Mouse (Mus musculus) testis, postnatal 14 days (tissue): ENCODE data around the gene Irf5.
A peak's percentile ranks its signal among the peaks of the same experiment; 100 is the strongest.

Experiments
- DNase-seq: peaks from one replicate; pipeline ENCODE4 v3.0.0; 2021; ENCODE audit warnings: low spot score

Gene Irf5

GRCm38 (mm10) chr6:29526281-29527251, at the start of gene Irf5:
Gene Irf5, plus strand, starts transcription at chr6:29526625.
- DNase-seq = peak; percentile 35

- no peak for DNase-seq
These were observed 43.7 kb upstream of the Irf5 start for GRCm38 (mm10) chr6:29482691-29483090.

- peak; percentile 52 for DNase-seq
These were observed 41.5 kb upstream of the Irf5 start for GRCm38 (mm10) chr6:29484716-29485559.

- no peak for DNase-seq
These were observed 40.5 kb upstream of the Irf5 start for GRCm38 (mm10) chr6:29485951-29486350.

- no peak for DNase-seq
These were observed 32.3 kb upstream of the Irf5 start for GRCm38 (mm10) chr6:29494101-29494500.

GRCm38 (mm10) chr6:29496270-29496669, 30.2 kb upstream of the Irf5 start:
- no peak for DNase-seq

- no peak for DNase-seq
These were observed 28.6 kb upstream of the Irf5 start for GRCm38 (mm10) chr6:29497791-29498190.

GRCm38 (mm10) chr6:29500177-29500576, 26.2 kb upstream of the Irf5 start:
- no peak for DNase-seq

GRCm38 (mm10) chr6:29500810-29501209, 25.6 kb upstream of the Irf5 start:
- no peak for DNase-seq

GRCm38 (mm10) chr6:29501599-29501998, 24.8 kb upstream of the Irf5 start:
- no peak for DNase-seq

- no peak for DNase-seq
These were observed 20.9 kb upstream of the Irf5 start for GRCm38 (mm10) chr6:29505493-29505892.

GRCm38 (mm10) chr6:29506834-29507233, 19.6 kb upstream of the Irf5 start:
- no peak for DNase-seq

- no peak for DNase-seq
These were observed 18.7 kb upstream of the Irf5 start, which contains the start of gene Kcp for GRCm38 (mm10) chr6:29507447-29508309. Gene Kcp, minus strand, starts transcription at chr6:29507952.

GRCm38 (mm10) chr6:29509086-29509485, 17.3 kb upstream of the Irf5 start:
- no peak for DNase-seq

GRCm38 (mm10) chr6:29513284-29513683, 13.1 kb upstream of the Irf5 start:
- peak; percentile 41 for DNase-seq

- DNase-seq = peak; percentile 40
These were observed 9.3 kb upstream of the Irf5 start for GRCm38 (mm10) chr6:29517139-29517538.

- no peak for DNase-seq
These were observed 3.7 kb upstream of the Irf5 start for GRCm38 (mm10) chr6:29522626-29523300.

- DNase-seq = no peak
These were observed 3.0 kb upstream of the Irf5 start for GRCm38 (mm10) chr6:29523301-29524033.

- DNase-seq = peak; percentile 44
These were observed 2.4 kb upstream of the Irf5 start for GRCm38 (mm10) chr6:29524034-29524489.

- peak; percentile 64 for DNase-seq
These were observed 1.2 kb upstream of the Irf5 start for GRCm38 (mm10) chr6:29525256-29525655.
